Mouse (Mus musculus): Measurements from ENCODE around the gene Stox2. TPM values are rescaled to one million over a fixed set of nuclear protein-coding genes. Genes with fewer than 3 reads are reported as not detected.

Gene Stox2
- total and polyA plus RNA-seq, 3 experiments = 0.27 TPM; not detected in 2

- DNase-seq (ENCODE audit: low spot score) (no peak), ATAC-seq (ENCODE audit: extremely low read depth, insufficient number of reproducible peaks, low FRiP score, poor library complexity, severe bottlenecking) (no peak)
- H3K9me3 ChIP-seq (replicated peaks) = no peaks in the 10 kb centered on the region
- no peaks in the 10 kb centered on the region for H3K27me3 ChIP-seq (ENCODE audit: insufficient read depth, low read length)
- H3K36me3 ChIP-seq (replicated peaks) = no peaks in the 10 kb centered on the region
- no peak for TF ChIP-seq TAL1 (conservative IDR thresholded peaks at IDR 0.05; ENCODE audit: low read depth, low read length)
- no peak for TF ChIP-seq POLR2AphosphoS5 (IDR thresholded peaks at IDR 0.05; ENCODE audit: insufficient replicate concordance, low read depth, low read length)
- TF ChIP-seq GATA2 (IDR thresholded peaks at IDR 0.05; ENCODE audit: borderline replicate concordance, low read depth, low read length) = no peak
- no peak for TF ChIP-seq GATA1 (IDR thresholded peaks at IDR 0.05; ENCODE audit: borderline replicate concordance, low read length)
- TF ChIP-seq CTCF (IDR thresholded peaks at IDR 0.05; ENCODE audit: low read depth, low read length) = no peak
- H3K4me1 ChIP-seq (ENCODE audit: insufficient read depth, low read depth, low read length) = no peaks in the 10 kb centered on the region
- H3K4me3 ChIP-seq (ENCODE audit: low read depth, low read length) = no peak overlapping the region
These were observed 138.0 kb downstream of the Stox2 start for GRCm38 (mm10) chr8:47308176-47308575.

- H3K4me1 ChIP-seq (ENCODE audit: insufficient read depth, low read depth, low read length) = no peaks in the 10 kb centered on the region
- no peak for ATAC-seq (ENCODE audit: extremely low read depth, insufficient number of reproducible peaks, low FRiP score, poor library complexity, severe bottlenecking)
- DNase-seq (ENCODE audit: low spot score) = no peak
- TF ChIP-seq TAL1 (conservative IDR thresholded peaks at IDR 0.05; ENCODE audit: low read depth, low read length) (no peak), GATA2 (IDR thresholded peaks at IDR 0.05; ENCODE audit: borderline replicate concordance, low read depth, low read length) (no peak), CTCF (IDR thresholded peaks at IDR 0.05; ENCODE audit: low read depth, low read length) (no peak), GATA1 (IDR thresholded peaks at IDR 0.05; ENCODE audit: borderline replicate concordance, low read length) (no peak), POLR2AphosphoS5 (IDR thresholded peaks at IDR 0.05; ENCODE audit: insufficient replicate concordance, low read depth, low read length) (no peak)
- no peaks in the 10 kb centered on the region for H3K9me3 ChIP-seq (replicated peaks)
- H3K27me3 ChIP-seq (ENCODE audit: insufficient read depth, low read length) = no peaks in the 10 kb centered on the region
- H3K4me3 ChIP-seq (ENCODE audit: low read depth, low read length) = no peak overlapping the region
- no peaks in the 10 kb centered on the region for H3K36me3 ChIP-seq (replicated peaks)
These were observed 139.8 kb downstream of the Stox2 start for GRCm38 (mm10) chr8:47306372-47306771.

GRCm38 (mm10) chr8:47305880-47306279 is 140.3 kb downstream of the Stox2 start:
- Histone ChIP-seq H3K4me3 (ENCODE audit: low read depth, low read length) (no peak overlapping the region), H3K9me3 (replicated peaks) (no peaks in the 10 kb centered on the region), H3K4me1 (ENCODE audit: insufficient read depth, low read depth, low read length) (no peaks in the 10 kb centered on the region), H3K27me3 (ENCODE audit: insufficient read depth, low read length) (no peaks in the 10 kb centered on the region), H3K36me3 (replicated peaks) (no peaks in the 10 kb centered on the region)
- no peak for ATAC-seq (ENCODE audit: extremely low read depth, insufficient number of reproducible peaks, low FRiP score, poor library complexity, severe bottlenecking)
- no peak for DNase-seq (ENCODE audit: low spot score)
- TF ChIP-seq GATA1 (IDR thresholded peaks at IDR 0.05; ENCODE audit: borderline replicate concordance, low read length) (no peak), GATA2 (IDR thresholded peaks at IDR 0.05; ENCODE audit: borderline replicate concordance, low read depth, low read length) (no peak), CTCF (IDR thresholded peaks at IDR 0.05; ENCODE audit: low read depth, low read length) (no peak)

- Histone ChIP-seq H3K36me3 (replicated peaks) (no peaks in the 10 kb centered on the region), H3K4me3 (ENCODE audit: low read depth, low read length) (no peak overlapping the region), H3K4me1 (ENCODE audit: insufficient read depth, low read depth, low read length) (no peaks in the 10 kb centered on the region), H3K9me3 (replicated peaks) (no peaks in the 10 kb centered on the region), H3K27me3 (ENCODE audit: insufficient read depth, low read length) (no peaks in the 10 kb centered on the region; the same call in 1 of the 2 replicates)
- ATAC-seq (ENCODE audit: extremely low read depth, insufficient number of reproducible peaks, low FRiP score, poor library complexity, severe bottlenecking) = no peak
- DNase-seq (ENCODE audit: low spot score) = no peak
- TF ChIP-seq TAL1 (conservative IDR thresholded peaks at IDR 0.05; ENCODE audit: low read depth, low read length) (no peak), POLR2AphosphoS5 (IDR thresholded peaks at IDR 0.05; ENCODE audit: insufficient replicate concordance, low read depth, low read length) (no peak), CTCF (IDR thresholded peaks at IDR 0.05; ENCODE audit: low read depth, low read length) (no peak), GATA1 (IDR thresholded peaks at IDR 0.05; ENCODE audit: borderline replicate concordance, low read length) (no peak), GATA2 (IDR thresholded peaks at IDR 0.05; ENCODE audit: borderline replicate concordance, low read depth, low read length) (no peak)
These were observed 147.7 kb downstream of the Stox2 start for GRCm38 (mm10) chr8:47298460-47298859.

- Histone ChIP-seq H3K27me3 (ENCODE audit: insufficient read depth, low read length) (no peaks in the 10 kb centered on the region), H3K9me3 (replicated peaks) (peaks cover 21% of the 10 kb centered on the region), H3K4me1 (ENCODE audit: insufficient read depth, low read depth, low read length) (no peaks in the 10 kb centered on the region), H3K4me3 (ENCODE audit: low read depth, low read length) (no peak overlapping the region), H3K36me3 (replicated peaks) (no peaks in the 10 kb centered on the region)
- no peak for ATAC-seq (ENCODE audit: extremely low read depth, insufficient number of reproducible peaks, low FRiP score, poor library complexity, severe bottlenecking)
- TF ChIP-seq CTCF (IDR thresholded peaks at IDR 0.05; ENCODE audit: low read depth, low read length) = no peak
- no peak for TF ChIP-seq TAL1 (conservative IDR thresholded peaks at IDR 0.05; ENCODE audit: low read depth, low read length)
- TF ChIP-seq POLR2AphosphoS5 (IDR thresholded peaks at IDR 0.05; ENCODE audit: insufficient replicate concordance, low read depth, low read length) = no peak
- no peak for TF ChIP-seq GATA1 (IDR thresholded peaks at IDR 0.05; ENCODE audit: borderline replicate concordance, low read length)
- no peak for TF ChIP-seq GATA2 (IDR thresholded peaks at IDR 0.05; ENCODE audit: borderline replicate concordance, low read depth, low read length)
- no peak for DNase-seq (ENCODE audit: low spot score)
These were observed 156.5 kb downstream of the Stox2 start for GRCm38 (mm10) chr8:47289641-47290040.

GRCm38 (mm10) chr8:47288866-47289541 is 157.2 kb downstream of the Stox2 start:
- ATAC-seq (ENCODE audit: extremely low read depth, insufficient number of reproducible peaks, low FRiP score, poor library complexity, severe bottlenecking) (no peak), DNase-seq (ENCODE audit: low spot score) (no peak)
- no peaks in the 10 kb centered on the region for H3K27me3 ChIP-seq (ENCODE audit: insufficient read depth, low read length)
- TF ChIP-seq TAL1 (conservative IDR thresholded peaks at IDR 0.05; ENCODE audit: low read depth, low read length) (no peak), CTCF (IDR thresholded peaks at IDR 0.05; ENCODE audit: low read depth, low read length) (no peak), POLR2AphosphoS5 (IDR thresholded peaks at IDR 0.05; ENCODE audit: insufficient replicate concordance, low read depth, low read length) (no peak), GATA1 (IDR thresholded peaks at IDR 0.05; ENCODE audit: borderline replicate concordance, low read length) (no peak), GATA2 (IDR thresholded peaks at IDR 0.05; ENCODE audit: borderline replicate concordance, low read depth, low read length) (no peak)
- H3K4me3 ChIP-seq (ENCODE audit: low read depth, low read length) = no peak overlapping the region; the same call in 1 of the 2 replicates
- no peaks in the 10 kb centered on the region for H3K36me3 ChIP-seq (replicated peaks)
- H3K4me1 ChIP-seq (ENCODE audit: insufficient read depth, low read depth, low read length) = no peaks in the 10 kb centered on the region
- H3K9me3 ChIP-seq (replicated peaks) = peaks cover 21% of the 10 kb centered on the region

Data from G1E (cell line).